Mouse (Mus musculus): Measurements from ENCODE around the gene Med6.
A peak's percentile ranks its signal among the peaks of the same experiment; 100 is the strongest.

Gene Med6

DNA sequence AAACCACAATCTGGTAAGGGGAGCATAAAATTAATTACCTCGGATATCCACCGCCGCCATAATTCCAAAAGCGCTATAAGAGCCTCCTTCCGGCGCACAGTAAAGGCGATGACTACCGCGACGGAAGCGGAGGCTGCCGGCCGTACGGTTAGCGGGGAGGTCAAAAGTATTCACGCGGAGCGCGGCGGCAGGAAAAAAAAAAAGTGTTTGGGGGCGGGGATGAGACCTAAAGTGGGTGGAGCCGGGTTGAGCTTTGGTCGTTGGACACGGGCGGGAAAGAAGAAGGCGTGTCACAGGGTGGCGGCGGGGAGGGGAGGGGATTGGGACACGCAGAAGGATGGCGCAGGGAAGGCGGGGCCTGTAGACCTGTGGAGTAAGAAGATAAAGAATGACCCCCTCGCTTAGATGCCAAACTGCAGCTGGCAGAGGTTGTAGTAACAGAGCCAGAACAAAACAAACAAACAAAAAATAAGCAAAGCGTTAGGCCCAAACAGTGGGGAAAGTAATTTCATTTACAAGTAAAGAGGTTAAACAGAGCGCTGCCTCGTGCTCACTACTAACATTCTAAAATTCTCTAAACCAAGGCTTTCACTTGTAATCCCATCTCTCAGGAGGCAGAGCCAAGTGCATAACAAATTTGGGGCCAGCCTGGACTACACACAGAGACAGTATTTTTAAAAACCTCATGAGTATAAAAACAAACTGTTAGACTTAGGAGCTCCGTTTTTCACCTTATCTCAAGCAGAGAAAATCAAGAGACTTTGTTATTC, at the start of gene Med6:
Gene Med6, minus strand, starts transcription at position 107 of the 770 bp plus-strand sequence.
- peak; percentile 97 for DNase-seq (ENCODE audit: extremely low spot score, low spot score)

GRCm38 (mm10) chr12:81642361-81643082, 47.7 kb upstream of the Med6 start:
- no peak for DNase-seq (ENCODE audit: extremely low spot score, low spot score)

DNA sequence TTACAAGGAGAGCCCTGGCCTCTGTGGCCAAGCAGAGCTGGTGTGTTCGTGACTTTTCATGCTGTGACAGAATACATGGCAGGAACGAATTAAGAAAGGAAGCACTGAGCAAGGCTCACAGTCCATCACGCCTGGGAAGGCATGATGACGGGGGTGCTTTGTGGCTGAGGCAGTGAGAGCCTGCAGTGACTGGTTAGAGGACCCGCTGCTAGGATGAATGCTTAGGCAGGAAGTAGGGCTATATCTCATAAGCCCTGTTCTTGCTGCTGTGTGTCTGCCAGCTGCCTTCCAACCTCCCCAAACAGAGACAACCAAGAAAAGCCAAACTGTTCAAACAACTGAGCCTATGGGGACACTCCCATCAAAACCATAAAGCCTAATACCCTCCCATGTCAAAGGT, 45.8 kb upstream of the Med6 start:
- no peak for DNase-seq (ENCODE audit: extremely low spot score, low spot score)

DNA sequence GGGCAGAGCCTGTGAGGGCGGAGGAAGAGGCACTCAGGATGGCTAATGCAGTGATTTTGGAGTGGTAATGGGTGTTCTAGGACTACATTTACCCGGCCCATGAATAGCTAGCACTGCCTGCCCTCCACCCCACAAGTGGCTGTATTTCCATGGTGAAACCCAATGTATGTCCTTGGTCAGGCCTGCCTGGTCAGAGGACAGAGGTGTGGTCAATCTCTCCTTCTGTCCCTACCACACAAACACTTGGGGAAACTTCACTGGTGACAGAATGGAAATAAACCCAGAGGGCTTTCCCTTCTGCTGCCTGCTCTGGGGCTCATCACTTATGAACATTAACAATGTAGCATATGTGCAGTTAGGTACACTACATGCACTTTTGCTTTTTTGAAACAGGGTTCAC, 38.4 kb upstream of the Med6 start:
- DNase-seq (ENCODE audit: extremely low spot score, low spot score) = no peak

GRCm38 (mm10) chr12:81631661-81632401, 37.0 kb upstream of the Med6 start:
- DNase-seq (ENCODE audit: extremely low spot score, low spot score) = peak; percentile 50

GRCm38 (mm10) chr12:81630915-81631660, 36.3 kb upstream of the Med6 start, which contains the start of gene Ttc9:
Gene Ttc9 (plus strand): TSS chr12:81631249.
- DNase-seq (ENCODE audit: extremely low spot score, low spot score) = peak; percentile 76

- DNase-seq (ENCODE audit: extremely low spot score, low spot score) = no peak
Observed at GRCm38 (mm10) chr12:81630520-81630914, 35.7 kb upstream of the Med6 start.

- no peak for DNase-seq (ENCODE audit: extremely low spot score, low spot score)
Observed at GRCm38 (mm10) chr12:81628091-81628490, 33.3 kb upstream of the Med6 start.

DNA sequence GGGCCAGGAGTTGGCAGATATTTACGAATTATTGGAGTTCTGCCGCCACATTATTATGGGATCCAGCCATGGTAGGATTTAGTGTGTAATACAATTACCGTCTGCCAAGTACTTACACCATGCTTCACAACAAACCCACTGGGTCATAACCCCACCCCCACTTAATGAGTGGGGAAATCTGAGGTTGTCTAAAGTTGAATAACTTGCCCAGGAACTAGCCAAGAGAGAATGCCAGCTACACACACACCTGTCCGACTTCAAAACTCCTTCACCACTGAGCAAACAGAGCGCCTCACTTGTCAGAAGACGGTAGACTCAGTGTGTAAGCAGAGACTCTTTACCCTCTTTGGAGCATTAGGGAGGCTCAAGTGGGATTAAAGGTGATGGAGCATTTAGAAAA, 32.6 kb upstream of the Med6 start:
- no peak for DNase-seq (ENCODE audit: extremely low spot score, low spot score)

DNA sequence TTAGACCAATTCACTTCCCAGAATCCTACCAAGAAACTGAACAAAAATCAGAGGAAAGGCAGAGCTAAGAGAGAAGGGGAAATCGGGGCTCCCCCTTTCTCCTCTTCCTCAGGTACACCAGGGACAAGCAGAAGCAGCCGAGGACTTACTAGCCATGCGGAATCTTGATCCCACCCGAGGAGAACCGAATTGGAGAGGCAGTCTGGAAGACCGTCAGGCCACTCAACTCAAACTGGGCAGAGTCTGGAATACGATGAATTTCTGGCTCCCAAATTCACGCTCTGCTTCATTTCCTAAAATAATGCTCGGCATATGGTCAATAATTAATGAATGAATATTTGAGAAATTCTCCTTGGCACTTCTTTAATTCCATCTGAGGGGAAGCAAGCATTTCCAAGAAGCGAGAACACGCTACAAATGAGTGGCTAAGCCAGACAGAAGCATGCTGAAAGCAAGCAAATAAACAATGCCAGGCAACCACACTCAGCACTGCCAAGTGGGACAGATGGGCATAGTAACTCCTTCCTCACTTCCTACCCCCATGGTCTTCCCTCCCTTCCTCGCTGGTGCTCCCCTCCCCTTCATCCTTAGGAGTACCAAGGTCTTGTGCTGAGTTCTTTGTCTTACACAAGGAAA, 31.5 kb upstream of the Med6 start:
- DNase-seq (ENCODE audit: extremely low spot score, low spot score) = no peak

DNA sequence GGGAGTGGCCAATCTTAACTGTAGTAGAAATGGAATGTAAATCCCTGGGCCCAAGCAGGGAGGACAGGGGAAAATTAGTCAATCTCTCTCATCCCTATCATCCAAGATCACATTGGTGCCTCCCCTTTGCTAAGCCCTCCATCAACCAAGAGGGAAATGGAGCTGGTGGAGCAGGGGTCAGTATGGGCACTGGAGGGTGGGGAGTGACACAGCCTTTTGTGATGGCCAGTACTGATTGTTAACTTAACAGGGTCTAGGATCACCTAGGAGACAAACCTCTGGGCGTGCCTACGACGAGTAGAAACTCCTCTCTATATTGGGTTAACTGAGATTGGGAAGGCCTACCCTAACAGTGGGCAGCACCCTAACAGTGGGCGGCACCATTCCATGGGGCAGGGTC, 28.6 kb upstream of the Med6 start:
- no peak for DNase-seq (ENCODE audit: extremely low spot score, low spot score)

GRCm38 (mm10) chr12:81619302-81619701, 24.5 kb upstream of the Med6 start:
- DNase-seq (ENCODE audit: extremely low spot score, low spot score) = peak; percentile 70

- DNase-seq (ENCODE audit: extremely low spot score, low spot score) = no peak
Observed at GRCm38 (mm10) chr12:81616980-81617379, 22.2 kb upstream of the Med6 start.

DNA sequence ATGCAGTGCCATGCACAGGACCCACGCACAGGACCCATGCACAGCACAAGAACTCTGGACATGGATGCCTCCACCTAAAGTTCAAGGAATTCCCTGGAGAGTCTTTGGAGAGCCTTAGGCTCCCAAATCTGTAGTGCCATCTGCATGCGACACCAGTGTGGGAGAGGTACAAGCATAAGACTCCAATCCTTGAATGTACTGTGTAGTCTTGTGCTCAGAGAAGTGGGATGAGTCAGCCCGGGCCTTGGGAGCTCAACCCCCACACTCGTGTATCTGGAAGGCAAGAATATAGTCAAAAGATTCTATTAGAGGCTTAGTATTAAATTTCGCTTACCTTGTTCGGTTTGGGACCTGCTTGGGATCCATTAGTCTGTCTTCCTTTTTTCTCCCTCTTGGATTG, 21.0 kb upstream of the Med6 start:
- DNase-seq (ENCODE audit: extremely low spot score, low spot score) = no peak

DNA sequence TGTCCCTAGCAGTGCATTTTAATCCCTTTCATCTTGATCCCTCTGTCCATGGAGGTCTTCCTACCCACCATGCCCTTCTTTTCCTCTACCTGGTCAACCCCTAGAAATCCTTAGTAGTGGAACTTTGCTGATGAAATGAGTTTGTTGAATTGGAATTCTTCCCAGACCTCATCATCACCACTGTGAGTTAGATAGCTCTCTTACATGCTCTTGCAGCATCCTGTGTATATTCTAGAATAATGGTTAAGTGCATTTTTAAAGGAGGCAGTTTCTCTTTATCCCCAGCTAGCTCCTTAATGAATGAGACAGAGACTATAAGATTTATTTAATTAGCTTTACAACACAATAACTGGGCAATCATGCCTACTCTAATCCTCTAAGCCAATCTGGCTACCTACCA, 14.6 kb upstream of the Med6 start:
- no peak for DNase-seq (ENCODE audit: extremely low spot score, low spot score)

DNA sequence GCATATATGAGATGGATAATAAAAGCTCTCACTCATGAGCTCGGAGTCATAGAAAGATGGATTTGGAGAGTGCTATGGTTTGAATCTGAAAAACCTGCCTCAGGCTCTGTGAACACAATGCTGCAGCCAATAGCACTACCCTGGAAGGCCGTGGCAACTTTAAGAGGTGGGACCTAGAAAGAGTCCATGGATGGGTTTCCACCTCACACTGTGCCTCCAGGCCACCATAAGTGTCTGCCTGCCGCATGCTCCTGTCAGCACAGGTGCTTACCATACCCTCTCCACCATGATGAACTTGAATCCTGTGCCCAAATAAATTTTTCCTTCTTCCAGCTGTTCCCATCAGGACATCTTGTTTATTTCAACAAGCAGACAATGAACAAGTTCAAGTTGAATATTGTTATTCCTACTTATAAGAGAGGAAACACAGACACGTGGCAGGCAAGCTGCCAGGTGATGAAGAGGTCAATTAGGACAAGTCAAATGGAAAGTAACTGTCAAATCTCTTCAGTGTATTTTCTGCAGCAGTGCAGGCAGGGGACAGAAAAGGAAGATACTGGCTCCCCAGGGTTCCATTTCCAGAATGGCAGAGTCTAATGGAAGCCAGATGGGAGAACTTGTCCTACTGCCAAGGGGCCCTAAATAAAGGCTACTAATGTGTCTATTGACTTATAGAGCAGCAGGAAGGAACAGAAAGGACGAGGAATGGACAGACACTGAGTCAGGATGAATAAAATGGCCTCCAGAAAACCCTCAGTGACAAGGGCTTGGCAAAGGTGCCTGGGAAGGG, 10.4 kb upstream of the Med6 start:
- no peak for DNase-seq (ENCODE audit: extremely low spot score, low spot score)

DNA sequence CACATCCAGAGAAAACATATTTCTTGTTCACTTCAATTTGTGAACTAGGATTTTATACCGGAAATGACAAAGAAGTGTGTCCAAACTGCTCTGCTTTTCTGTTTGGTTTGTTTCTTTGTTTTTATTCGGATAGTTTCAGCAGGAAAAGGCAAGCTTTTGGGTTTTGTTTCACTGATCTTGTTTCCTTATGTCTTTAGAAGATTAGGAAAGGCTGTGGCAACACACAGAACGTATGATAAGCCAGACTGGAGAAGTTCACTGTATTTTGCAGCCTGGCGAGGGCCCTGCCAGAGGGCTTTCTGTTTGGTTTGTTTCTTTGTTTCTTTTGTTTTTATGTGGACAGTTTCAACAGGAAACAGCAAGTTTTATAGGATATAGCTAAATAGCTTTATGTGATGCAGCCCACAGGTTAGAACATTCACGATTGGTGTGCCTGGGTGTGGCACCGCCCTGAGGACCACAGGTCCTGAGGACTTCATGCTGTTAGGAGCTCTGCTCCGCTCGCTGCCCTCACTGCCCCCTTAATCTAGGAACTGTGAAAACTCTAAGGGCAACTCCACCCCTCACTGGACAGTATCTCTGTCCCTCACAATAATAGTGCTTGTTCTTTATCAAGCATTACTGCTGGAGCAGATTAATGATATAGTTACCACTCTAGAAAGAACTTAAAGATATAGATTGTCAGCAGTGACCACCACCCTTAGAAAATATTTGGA, 1.9 kb upstream of the Med6 start:
- DNase-seq (ENCODE audit: extremely low spot score, low spot score) = no peak

DNA sequence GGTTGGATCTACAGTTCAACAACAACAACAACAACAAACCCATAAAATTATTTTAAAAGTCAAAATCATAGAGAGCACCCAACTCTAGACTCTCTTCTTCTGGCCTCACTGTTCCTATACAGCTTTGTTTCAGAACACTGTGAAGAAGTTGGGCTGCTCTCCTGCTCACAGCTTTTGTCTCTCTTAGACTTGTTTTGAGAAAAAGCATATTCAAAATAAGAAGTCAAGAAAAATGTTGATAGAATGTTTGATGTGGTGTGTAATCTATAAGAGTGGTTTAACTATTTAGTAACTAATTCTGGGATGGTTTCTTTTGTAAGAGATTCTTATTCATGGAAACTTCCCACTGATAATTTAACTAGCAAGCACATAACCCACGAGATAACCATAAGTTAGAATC, 26.4 kb downstream of the Med6 start, which contains the start of gene Adam21:
Gene Adam21, minus strand, starts transcription at position 101 of the 400 bp plus-strand sequence.
- DNase-seq (ENCODE audit: extremely low spot score, low spot score) = no peak

- DNase-seq (ENCODE audit: extremely low spot score, low spot score) = no peak
Observed at GRCm38 (mm10) chr12:81567931-81568330, 26.9 kb downstream of the Med6 start.
